Mouse (Mus musculus): ENCODE measurements around the gene Plk3.
A peak's percentile ranks its signal among the peaks of the same experiment; 100 is the strongest.

Gene Plk3

GRCm38 (mm10) chr4:117138295-117139216, 4.8 kb upstream of the Plk3 start:
- DNase-seq (ENCODE audit: low spot score in 2 of 2): no peak

- DNase-seq (ENCODE audit: low spot score in 2 of 2): no peak
These were observed 2.3 kb upstream of the Plk3 start for GRCm38 (mm10) chr4:117136034-117136433.

- peak in 1 of 2 experiments; percentile 33 for DNase-seq (ENCODE audit: low spot score in 2 of 2)
These were observed 835 bp upstream of the Plk3 start for GRCm38 (mm10) chr4:117134601-117134995.

GRCm38 (mm10) chr4:117133366-117133796, 382 bp downstream of the Plk3 start:
- no peak for DNase-seq (ENCODE audit: low spot score in 2 of 2)

GRCm38 (mm10) chr4:117132794-117133143, 994 bp downstream of the Plk3 start:
- DNase-seq (ENCODE audit: low spot score in 2 of 2): no peak

- DNase-seq (ENCODE audit: low spot score in 2 of 2): no peak
These were observed 1.6 kb downstream of the Plk3 start for GRCm38 (mm10) chr4:117131890-117132793.

GRCm38 (mm10) chr4:117131198-117131597, 2.6 kb downstream of the Plk3 start:
- DNase-seq (ENCODE audit: low spot score in 2 of 2): peak in 1 of 2 experiments; percentile 17

- peak in 1 of 2 experiments; percentile 22 for DNase-seq (ENCODE audit: low spot score in 2 of 2)
These were observed 3.0 kb downstream of the Plk3 start for GRCm38 (mm10) chr4:117130790-117131189.

GRCm38 (mm10) chr4:117127991-117128686, 5.6 kb downstream of the Plk3 start:
- peak in 1 of 2 experiments; percentile 27 for DNase-seq (ENCODE audit: low spot score in 2 of 2)

- DNase-seq (ENCODE audit: low spot score in 2 of 2): peak; percentile 16 to 27
These were observed 7.0 kb downstream of the Plk3 start, which contains the start of gene Tctex1d4 for GRCm38 (mm10) chr4:117126675-117127290. Tctex1d4 (plus strand) TSS chr4:117126794.

- peak; percentile 57 to 65 for DNase-seq (ENCODE audit: low spot score in 2 of 2)
These were observed 7.7 kb downstream of the Plk3 start for GRCm38 (mm10) chr4:117125910-117126674.

GRCm38 (mm10) chr4:117125348-117125909, 8.3 kb downstream of the Plk3 start, which contains the start of gene Btbd19:
Btbd19 (minus strand) TSS chr4:117125725.
- DNase-seq (ENCODE audit: low spot score in 2 of 2): peak; percentile 90 to 92

GRCm38 (mm10) chr4:117124518-117125347, 9.0 kb downstream of the Plk3 start:
- DNase-seq (ENCODE audit: low spot score in 2 of 2): peak; percentile 60 to 69

GRCm38 (mm10) chr4:117124218-117124517, 9.6 kb downstream of the Plk3 start:
- no peak for DNase-seq (ENCODE audit: low spot score in 2 of 2)

- peak in 1 of 2 experiments; percentile 15 for DNase-seq (ENCODE audit: low spot score in 2 of 2)
These were observed 10.1 kb downstream of the Plk3 start for GRCm38 (mm10) chr4:117123546-117124217.

GRCm38 (mm10) chr4:117122209-117122608, 11.6 kb downstream of the Plk3 start:
- peak in 1 of 2 experiments; percentile 21 for DNase-seq (ENCODE audit: low spot score in 2 of 2)

- DNase-seq (ENCODE audit: low spot score in 2 of 2): peak; percentile 96 to 97
These were observed 13.0 kb downstream of the Plk3 start for GRCm38 (mm10) chr4:117120445-117121414.

Measured in right cerebral cortex, postnatal 10 days (tissue).